22 mouse cellular contexts compared by ENCODE assay signal in genomic region chr8:125258806-125259500, GRCm38 (mm10).
DNase-seq lines count a peak whose midpoint lies in the region; ATAC-seq lines count a peak whose summit lies in the region.
"Had no signal": no experiment of that assay in that cellular context is flagged by ENCODE, and none has a peak within 500 bp of the region (broad histone marks: within the 10 kb centered on the region; RNA-seq: fewer than 3 reads in every experiment).

No protein-coding gene starts in this region.

- peaks cover 19% of the 10 kb centered on the region for H3K4me1 ChIP-seq in embryonic facial prominence, embryonic 14.5 days (ENCODE audit: control insufficient read depth, insufficient read depth, low read length)

- intact Hi-C loops in heart, postnatal 25 days (cut with DNase I): no loop called here

- H3K36me3 ChIP-seq in embryonic facial prominence, embryonic 14.5 days (ENCODE audit: control insufficient read depth, insufficient read depth, low read length): no peaks in the 10 kb centered on the region
- H3K36me3 ChIP-seq: forebrain, embryonic 12.5 days; heart, embryonic 13.5 days; liver, embryonic 15.5 days; neural tube, embryonic 12.5 days had no signal

- no peak overlapping the region for H3K4me3 ChIP-seq in embryonic facial prominence, embryonic 14.5 days (ENCODE audit: low read depth, low read length)
- H3K4me3 ChIP-seq: forebrain, embryonic 12.5 days; heart, embryonic 13.5 days; liver, embryonic 15.5 days; neural tube, embryonic 12.5 days had no signal

- H3K9ac ChIP-seq in embryonic facial prominence, embryonic 14.5 days (ENCODE audit: low read depth, low read length): no peak overlapping the region
- H3K9ac ChIP-seq: forebrain, embryonic 12.5 days; heart, embryonic 13.5 days; liver, embryonic 15.5 days; neural tube, embryonic 12.5 days had no signal

- 0 out of 2 replicates have a peak, but pooled peaks cover 4% of the 10 kb centered on the region for H3K27me3 ChIP-seq in embryonic facial prominence, embryonic 14.5 days (replicated peaks; ENCODE audit: control insufficient read depth, insufficient read depth, low read length)
- H3K27me3 ChIP-seq: forebrain, embryonic 12.5 days; heart, embryonic 13.5 days; liver, embryonic 15.5 days; neural tube, embryonic 12.5 days; Patski had no signal

- WGBS in embryonic facial prominence, embryonic 14.5 days: 73% methylated on average over 6 of the region's 8 CpGs

- no peak for ATAC-seq in embryonic facial prominence, embryonic 14.5 days (ENCODE audit: low read depth)
- ATAC-seq: activated CD4-positive, CD25-positive, alpha-beta regulatory T cell, adult 4 months; Patski had no signal

- H3K27ac ChIP-seq in embryonic facial prominence, embryonic 14.5 days (replicated peaks; ENCODE audit: low read depth, low read length): no peak overlapping the region
- H3K27ac ChIP-seq: forebrain, embryonic 12.5 days; heart, embryonic 13.5 days; liver, embryonic 15.5 days; neural tube, embryonic 12.5 days; stomach, postnatal 0 days had no signal

- DNase-seq in heart, adult 11 months: peak; percentile 96
- DNase-seq in heart, postnatal 25 days (ENCODE audit: low spot score): no peak
- peak; percentile 58 for DNase-seq in kidney, postnatal 14 days
- no peak for DNase-seq in kidney, postnatal 4 days
- peak; percentile 58 for DNase-seq in 3134 (ENCODE audit: extremely low read depth, insufficient read length, low spot score)
- DNase-seq in embryonic facial prominence, embryonic 14.5 days (ENCODE audit: low spot score): peak; percentile 53
- no peak for DNase-seq in testis, postnatal 10 days (ENCODE audit: low spot score)
- DNase-seq: adrenal gland, postnatal 36 days; B cell, adult 2 months; cerebellum, adult 8-10 months; gastrocnemius, postnatal 25 days; kidney, adult 18-20 months; lung, postnatal 14 days; right cerebral cortex, postnatal 25 days; thymus, postnatal 14 days had no signal

- H3K4me2 ChIP-seq in embryonic facial prominence, embryonic 14.5 days (ENCODE audit: low read depth, low read length): no peak overlapping the region
- H3K4me2 ChIP-seq: forebrain, embryonic 12.5 days; heart, embryonic 13.5 days; liver, embryonic 15.5 days; neural tube, embryonic 12.5 days had no signal

- no peaks in the 10 kb centered on the region for H3K9me3 ChIP-seq in embryonic facial prominence, embryonic 14.5 days (ENCODE audit: control insufficient read depth, low read length)
- H3K9me3 ChIP-seq: forebrain, embryonic 12.5 days; heart, embryonic 13.5 days; liver, embryonic 15.5 days; neural tube, embryonic 12.5 days had no signal

Comparison
In these comparisons a context has a peak if more than half of its experiments do, and no peak if none do; other contexts are left out.
1. DNase-seq: peak in heart, adult 11 months (single experiment), kidney, postnatal 14 days (single experiment), 3134 (single experiment) and embryonic facial prominence, embryonic 14.5 days (single experiment); none in heart, postnatal 25 days (single experiment), kidney, postnatal 4 days (0 of 2) and testis, postnatal 10 days (single experiment).